ENCODE assay signal across 22 mouse cellular contexts in the genomic region with DNA sequence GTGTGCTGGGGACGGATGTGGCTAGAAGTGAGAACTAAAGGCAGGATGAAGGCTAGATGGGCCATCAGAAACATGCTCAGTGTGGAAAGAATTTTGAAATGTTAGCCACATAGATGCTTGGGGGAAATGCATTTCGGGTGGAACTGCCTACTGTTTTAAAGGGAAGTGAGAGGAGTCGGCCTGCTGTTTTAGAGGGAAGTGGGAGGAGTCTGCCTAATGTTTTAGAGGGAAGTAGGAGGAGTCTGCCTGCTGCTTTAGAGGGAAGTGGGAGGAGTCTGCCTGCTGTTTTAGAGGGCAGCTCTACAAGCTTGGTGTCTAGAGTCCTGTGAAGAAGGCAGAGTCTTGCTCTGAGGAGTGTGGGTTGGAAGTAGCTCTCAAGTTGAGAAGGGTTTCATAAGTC.
A peak's percentile ranks its signal among the peaks of the same experiment; 100 is the strongest.
DNase-seq lines count a peak whose midpoint lies in the region; ATAC-seq lines count a peak whose summit lies in the region.
"Had no signal": no experiment of that assay in that cellular context is flagged by ENCODE, and none has a peak within 500 bp of the region (broad histone marks: within the 10 kb centered on the region; RNA-seq: fewer than 3 reads in every experiment).

No protein-coding gene starts in this region.

- H3K27ac ChIP-seq in macrophage = peak overlapping the region; percentile 19; the same call in 1 of the 2 replicates
- no peak overlapping the region for H3K27ac ChIP-seq in hindbrain, embryonic 16.5 days (ENCODE audit: low read depth, low read length)
- H3K27ac ChIP-seq: forebrain, embryonic 13.5 days; hindbrain, embryonic 10.5 days; layer of hippocampus, adult 2 months; limb, embryonic 13.5 days; midbrain, embryonic 15.5 days had no signal

- H3K4me2 ChIP-seq in hindbrain, embryonic 16.5 days (ENCODE audit: low read length) = no peak overlapping the region
- H3K4me2 ChIP-seq: forebrain, embryonic 13.5 days; limb, embryonic 13.5 days; midbrain, embryonic 15.5 days had no signal

- peak; percentile 24 to 36 for DNase-seq in spleen, postnatal 36 days (ENCODE audit: low spot score in 2 of 2)
- DNase-seq in spleen, adult 18-20 months = no peak
- peak; percentile 21 for DNase-seq in ZHBTc4 (ENCODE audit: low read depth, low spot score)
- DNase-seq in splenic B cell, adult 2 months (ENCODE audit: low read depth, low spot score) = peak; percentile 66
- no peak for DNase-seq in cerebellum, adult 9-11 months
- DNase-seq in spleen, postnatal 10 days (ENCODE audit: low spot score in 2 of 2) = no peak
- DNase-seq: adrenal gland, postnatal 10 days; cerebellum, adult 2 months; gastrocnemius, postnatal 10 days; kidney, adult 2 months; kidney, postnatal 14 days; layer of hippocampus, postnatal 36 days; right cerebral cortex, postnatal 4 days; thymus, postnatal 4 days had no signal

- WGBS in macrophage (ENCODE audit: missing documents) = 21% methylated on average over 3 of the region's 3 CpGs
- 86% methylated on average over 3 of the region's 3 CpGs for WGBS in hindbrain, embryonic 16.5 days

- no peaks in the 10 kb centered on the region for H3K79me2 ChIP-seq in macrophage (ENCODE audit: inconsistent target)

- no peaks in the 10 kb centered on the region for H3K9me3 ChIP-seq in hindbrain, embryonic 16.5 days (ENCODE audit: control insufficient read depth, low read length)
- H3K9me3 ChIP-seq: forebrain, embryonic 13.5 days; hindbrain, embryonic 10.5 days; limb, embryonic 13.5 days; megakaryocyte, embryonic 14.5 days; midbrain, embryonic 15.5 days had no signal

- ATAC-seq in hindbrain, embryonic 16.5 days = no peak
- ATAC-seq: forebrain, embryonic 13.5 days; midbrain, embryonic 15.5 days had no signal

- H3K36me3 ChIP-seq in macrophage (ENCODE audit: inconsistent target) = no peaks in the 10 kb centered on the region
- H3K36me3 ChIP-seq in splenic B cell, adult 2 months (ENCODE audit: control insufficient read depth, insufficient read depth, low read length, poor library complexity, severe bottlenecking) = no peaks in the 10 kb centered on the region
- H3K36me3 ChIP-seq in hindbrain, embryonic 16.5 days (ENCODE audit: control insufficient read depth, insufficient read depth, low read length) = no peaks in the 10 kb centered on the region
- H3K36me3 ChIP-seq: hindbrain, embryonic 10.5 days; limb, embryonic 13.5 days; midbrain, embryonic 15.5 days had no signal

- H3K9ac ChIP-seq in hindbrain, embryonic 16.5 days (ENCODE audit: low read depth, low read length) = no peak overlapping the region
- H3K9ac ChIP-seq: forebrain, embryonic 13.5 days; limb, embryonic 13.5 days; midbrain, embryonic 15.5 days had no signal

- no peaks in the 10 kb centered on the region for H3K27me3 ChIP-seq in splenic B cell, adult 2 months (ENCODE audit: control insufficient read depth, insufficient read depth, low read length, poor library complexity, severe bottlenecking)
- H3K27me3 ChIP-seq in hindbrain, embryonic 16.5 days (replicated peaks; ENCODE audit: control insufficient read depth, insufficient read depth, low read length) = no peaks in the 10 kb centered on the region
- H3K27me3 ChIP-seq: forebrain, embryonic 13.5 days; limb, embryonic 13.5 days; megakaryocyte, embryonic 14.5 days; midbrain, embryonic 15.5 days had no signal

- no peaks in the 10 kb centered on the region for H3K4me1 ChIP-seq in hindbrain, embryonic 16.5 days (ENCODE audit: control insufficient read depth, insufficient read depth, low read depth, low read length)
- H3K4me1 ChIP-seq: forebrain, embryonic 13.5 days; hindbrain, embryonic 10.5 days; limb, embryonic 13.5 days; midbrain, embryonic 15.5 days had no signal

- H3K4me3 ChIP-seq in macrophage (ENCODE audit: inconsistent target) = no peak overlapping the region
- no peak overlapping the region for H3K4me3 ChIP-seq in hindbrain, embryonic 16.5 days (ENCODE audit: low read length)
- H3K4me3 ChIP-seq: forebrain, embryonic 13.5 days; hindbrain, embryonic 10.5 days; layer of hippocampus, adult 2 months; limb, embryonic 13.5 days; megakaryocyte, embryonic 14.5 days; midbrain, embryonic 15.5 days had no signal

Comparison
In these comparisons a context has a peak if more than half of its experiments do, and no peak if none do; other contexts are left out.
1. DNase-seq: peak in spleen, postnatal 36 days (2 of 2), ZHBTc4 (single experiment) and splenic B cell, adult 2 months (single experiment); none in spleen, adult 18-20 months (0 of 2), cerebellum, adult 9-11 months (single experiment) and spleen, postnatal 10 days (0 of 2).